Mouse (Mus musculus): ENCODE measurements at regions not wholly inside any gene's neighbourhood (a gene's known extent, or its start where the extent isn't known, plus 50 kb on each side); places are given as distances from the start of the nearest gene placed in this dataset.

DNA sequence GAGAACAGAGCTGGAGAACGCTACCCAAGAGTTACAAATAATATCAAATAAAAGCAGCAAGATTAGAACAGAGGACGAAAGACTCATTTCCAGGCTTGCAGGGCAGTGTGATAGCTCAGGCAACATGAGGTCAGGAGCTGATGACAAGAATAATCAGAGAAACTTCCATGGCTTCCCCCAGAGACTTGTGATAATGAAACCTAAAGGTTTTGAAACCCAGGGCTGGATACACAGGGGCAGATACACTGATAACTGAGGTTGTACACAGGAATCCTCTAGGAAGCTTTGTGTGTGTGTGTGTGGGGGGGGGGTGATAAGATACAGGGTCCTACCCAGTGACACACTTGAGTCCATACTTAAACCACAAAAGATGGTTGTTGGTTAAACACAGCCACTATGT, 423.4 kb upstream of the Smim15 start:
- DNase-seq, result no peak

DNA sequence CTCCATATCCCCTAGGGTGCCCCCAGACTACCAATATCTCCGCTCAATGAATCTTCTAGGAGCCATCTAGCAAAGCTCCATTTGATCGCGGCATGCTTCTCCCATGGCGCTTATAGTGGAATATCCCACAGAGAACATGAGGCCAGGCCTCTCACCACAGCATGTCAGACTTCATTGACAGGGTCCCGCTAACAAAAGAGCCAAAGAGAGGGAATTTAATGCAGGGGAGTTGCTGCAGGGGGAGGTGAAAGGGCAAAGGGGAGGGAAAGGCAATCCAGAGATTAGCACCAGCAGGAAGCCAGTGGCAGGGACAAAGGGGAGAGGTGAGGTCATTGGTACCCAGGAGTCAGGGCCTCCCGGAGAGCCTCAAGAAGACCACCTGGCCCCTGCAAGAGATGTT, 424.0 kb upstream of the Smim15 start:
- no peak for DNase-seq

GRCm38 (mm10) chr13:107619430-107619927, 424.8 kb upstream of the Smim15 start:
- no peak for DNase-seq

DNA sequence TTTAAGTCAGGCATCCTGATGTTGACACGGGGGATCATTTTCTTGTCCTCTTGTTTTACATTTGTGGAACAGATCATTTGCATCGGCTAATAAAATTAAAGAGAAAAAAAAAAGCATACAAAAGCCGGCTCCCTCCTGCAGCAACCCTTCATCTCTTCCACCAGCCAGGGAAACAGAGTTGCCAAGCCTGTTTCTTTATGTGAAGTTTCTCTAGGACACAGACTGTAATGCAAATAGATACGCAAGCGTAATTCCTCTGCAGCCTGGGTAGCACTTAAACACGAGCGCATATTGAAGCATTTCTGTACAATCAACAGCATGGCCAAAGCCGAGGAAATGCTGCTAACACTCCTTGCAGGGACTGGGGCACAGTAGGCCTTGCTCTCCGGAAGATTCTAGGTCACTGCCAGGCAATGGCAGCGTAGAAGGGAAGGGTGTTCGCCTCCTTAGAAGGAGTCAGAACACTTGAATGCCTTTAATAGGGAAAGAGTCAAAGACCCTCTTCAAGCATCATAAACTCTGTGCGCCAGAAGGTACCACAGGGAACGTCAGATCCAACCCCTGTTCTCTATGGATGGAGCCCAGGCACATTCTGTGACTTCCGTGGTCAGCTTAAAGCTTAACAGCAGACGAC, 425.3 kb upstream of the Smim15 start:
- DNase-seq, result no peak

GRCm38 (mm10) chr13:107618369-107618771, 425.9 kb upstream of the Smim15 start:
- no peak for DNase-seq

DNA sequence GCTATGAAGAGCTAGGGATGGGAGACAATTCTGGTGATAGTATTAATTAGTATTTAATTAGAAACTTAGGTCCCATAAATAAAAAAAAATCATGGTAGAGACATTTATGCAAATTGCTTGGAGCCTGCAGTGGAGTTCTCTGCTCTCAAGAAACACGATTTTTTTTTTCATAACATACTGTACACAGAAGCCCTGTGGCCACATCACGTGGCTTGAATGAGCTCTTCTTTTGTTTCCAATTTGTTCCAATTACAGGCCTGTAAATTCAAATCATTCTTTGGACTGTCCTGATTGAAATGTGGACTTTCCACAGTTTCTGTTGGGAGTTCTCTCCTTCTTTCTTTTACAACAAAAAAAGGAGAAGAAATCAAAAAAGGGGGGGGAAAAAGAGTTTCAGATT, 426.7 kb upstream of the Smim15 start:
- DNase-seq, result no peak

- peak; percentile 10 for DNase-seq
These were observed 427.5 kb upstream of the Smim15 start for GRCm38 (mm10) chr13:107616775-107617174.

DNA sequence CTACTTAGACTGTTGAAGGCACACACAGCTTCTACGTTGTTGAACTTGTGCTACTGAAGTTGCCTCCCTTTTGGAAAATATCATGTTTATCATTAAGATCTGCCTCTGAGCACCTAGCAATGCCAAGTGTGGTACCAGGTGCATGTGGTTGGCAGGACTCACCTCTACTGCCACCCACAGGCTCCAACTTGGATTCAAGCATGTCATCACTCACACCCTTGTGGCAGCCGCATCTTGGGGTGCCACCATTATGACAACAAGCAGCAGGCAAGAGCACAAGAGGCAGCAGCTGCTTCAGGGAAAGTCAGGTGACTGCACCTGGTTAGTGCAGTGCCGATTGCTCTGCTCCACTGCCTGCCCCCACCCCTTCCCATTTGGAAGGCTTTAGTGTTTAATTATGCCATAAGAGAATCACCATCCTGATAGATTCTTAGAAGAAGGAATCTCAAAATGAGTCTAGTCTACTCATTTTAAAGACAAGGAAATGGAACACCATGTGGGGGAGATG, 435.2 kb upstream of the Smim15 start:
- DNase-seq, result no peak

DNA sequence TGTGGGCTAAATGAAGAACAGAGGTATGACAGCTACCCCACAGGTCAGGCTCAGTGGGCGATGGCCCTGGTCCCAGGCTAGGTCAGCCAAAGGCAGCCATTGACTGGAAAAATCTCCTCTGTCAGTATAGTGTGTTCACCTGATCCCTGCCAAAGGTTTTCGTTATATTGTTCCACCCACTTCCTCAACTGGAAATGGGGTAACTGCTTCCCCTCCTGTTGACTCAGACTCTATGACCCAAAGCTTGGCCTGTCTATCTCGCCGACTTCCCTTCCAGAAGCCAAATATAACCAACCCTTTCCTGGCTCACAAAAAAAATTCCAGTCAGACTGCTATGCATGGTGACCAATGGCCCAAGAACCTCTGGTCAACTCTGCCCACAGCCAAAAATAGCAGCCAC, 437.0 kb upstream of the Smim15 start:
- DNase-seq, result no peak

DNA sequence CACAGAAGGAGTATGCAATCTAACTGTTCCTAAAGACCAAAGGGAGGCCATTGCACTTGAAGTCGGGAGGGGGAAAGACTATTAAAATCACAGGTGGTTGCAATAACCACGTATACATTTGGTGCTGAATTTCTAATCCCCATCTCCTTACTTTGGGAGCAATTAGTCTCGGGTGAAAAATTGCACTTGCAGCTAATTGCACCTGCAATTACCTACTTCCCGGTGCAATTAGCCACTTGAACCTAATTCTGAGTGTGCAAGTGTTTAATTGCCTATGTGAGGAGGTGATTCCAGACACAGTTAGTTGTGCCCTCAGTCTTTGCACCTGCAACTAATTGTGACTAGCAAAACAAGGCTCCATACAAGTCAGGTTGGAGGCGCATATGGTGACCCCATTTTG, 442.1 kb upstream of the Smim15 start:
- no peak for DNase-seq

GRCm38 (mm10) chr13:107601132-107601439, 443.2 kb upstream of the Smim15 start:
- no peak for DNase-seq

- peak; percentile 7 for DNase-seq
These were observed 443.7 kb upstream of the Smim15 start for GRCm38 (mm10) chr13:107600331-107601131.

- no peak for DNase-seq
These were observed 445.1 kb upstream of the Smim15 start for GRCm38 (mm10) chr13:107599094-107599644.

DNA sequence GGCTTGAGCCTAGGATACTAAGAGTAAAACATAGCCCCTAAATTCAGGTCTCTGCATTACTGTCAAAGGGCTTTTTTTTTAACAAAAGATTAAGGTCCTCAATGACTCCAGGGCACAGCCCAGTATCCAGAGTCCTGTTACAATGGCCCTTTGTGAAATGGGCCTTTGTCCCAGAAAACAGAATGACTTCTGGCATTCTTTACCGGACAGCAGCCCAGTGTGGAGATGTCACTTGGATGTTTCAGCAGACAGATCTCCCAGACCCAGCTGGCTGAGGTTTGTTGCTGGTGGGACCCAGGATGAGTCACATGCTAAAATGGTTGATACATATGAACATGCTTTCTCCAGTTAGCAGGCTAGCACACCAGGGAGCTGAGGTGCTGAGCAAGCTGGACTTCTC, 445.9 kb upstream of the Smim15 start:
- no peak for DNase-seq

GRCm38 (mm10) chr13:107597217-107597616, 447.0 kb upstream of the Smim15 start:
- no peak for DNase-seq

- DNase-seq, result no peak
These were observed 448.1 kb upstream of the Smim15 start for GRCm38 (mm10) chr13:107596183-107596582.

DNA sequence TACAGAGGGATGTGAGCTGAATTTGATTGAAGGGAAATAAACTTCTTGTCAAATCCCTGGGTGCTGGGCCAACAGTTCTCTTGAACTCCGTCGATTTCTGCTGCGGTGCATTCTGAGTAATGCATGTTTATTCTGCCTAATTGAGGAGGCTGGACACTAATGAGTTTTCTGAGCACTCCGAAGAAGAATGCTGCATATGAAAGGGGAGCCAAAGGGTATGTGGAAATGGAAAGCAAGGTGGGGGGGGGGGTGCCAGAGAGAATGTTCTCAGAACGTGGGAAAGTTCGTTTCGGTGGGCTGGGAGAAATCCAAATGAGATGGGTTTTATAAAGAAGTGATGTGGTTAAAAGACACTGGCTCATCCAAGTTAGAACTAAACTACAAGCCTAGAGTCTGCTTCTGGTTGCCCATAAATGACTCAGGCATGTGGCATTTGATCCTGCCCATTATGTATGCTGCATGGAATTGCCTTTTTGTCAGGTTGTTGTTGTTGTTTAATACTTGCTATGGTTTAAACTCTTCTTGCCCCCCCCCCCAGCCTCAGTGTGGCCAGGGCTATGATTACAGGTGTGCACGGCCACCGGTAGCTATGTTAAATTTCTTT, 455.7 kb upstream of the Smim15 start:
- no peak for DNase-seq

- DNase-seq, result no peak
These were observed 456.6 kb upstream of the Smim15 start for GRCm38 (mm10) chr13:107587678-107588077.

GRCm38 (mm10) chr13:107585936-107586335, 458.3 kb upstream of the Smim15 start:
- no peak for DNase-seq

DNA sequence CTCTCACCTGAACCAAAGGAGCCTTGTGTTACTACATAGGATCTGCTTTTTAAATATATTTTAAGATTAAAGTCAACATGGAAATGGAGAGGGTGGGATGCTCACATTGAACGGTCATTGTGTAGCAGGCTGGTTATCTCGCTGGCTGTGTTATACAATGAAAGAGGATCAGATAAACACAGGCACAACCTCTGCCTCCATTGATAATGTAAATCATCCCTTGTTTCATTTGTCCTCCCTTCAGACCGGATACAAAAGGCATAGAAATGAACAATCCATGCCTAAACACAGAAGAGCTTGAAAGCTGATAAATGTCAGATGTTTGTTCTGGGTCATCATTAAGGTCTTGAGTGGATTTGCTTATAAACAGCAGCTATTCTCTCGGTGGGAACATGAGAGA, 458.9 kb upstream of the Smim15 start:
- DNase-seq, result no peak

DNA sequence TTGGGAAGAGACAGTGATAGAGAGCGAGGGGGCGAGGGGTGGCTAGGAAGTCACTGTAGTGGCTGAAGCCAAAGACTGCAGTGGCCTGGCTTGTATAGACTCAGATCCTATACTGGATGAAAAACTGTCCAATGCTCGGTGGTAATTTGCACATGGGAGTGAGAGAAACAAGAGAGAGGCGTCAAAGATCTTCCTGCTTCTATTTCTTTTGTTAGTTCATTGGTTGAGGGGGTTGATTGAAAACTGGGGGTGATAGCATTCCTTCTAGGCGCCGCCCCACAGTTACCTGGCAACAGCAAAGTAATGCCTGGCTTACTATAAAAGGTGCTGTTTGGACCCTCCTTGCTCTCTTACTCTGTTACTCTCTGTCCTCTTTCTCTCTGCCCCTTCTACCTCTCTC, 465.3 kb upstream of the Smim15 start:
- no peak for DNase-seq

DNA sequence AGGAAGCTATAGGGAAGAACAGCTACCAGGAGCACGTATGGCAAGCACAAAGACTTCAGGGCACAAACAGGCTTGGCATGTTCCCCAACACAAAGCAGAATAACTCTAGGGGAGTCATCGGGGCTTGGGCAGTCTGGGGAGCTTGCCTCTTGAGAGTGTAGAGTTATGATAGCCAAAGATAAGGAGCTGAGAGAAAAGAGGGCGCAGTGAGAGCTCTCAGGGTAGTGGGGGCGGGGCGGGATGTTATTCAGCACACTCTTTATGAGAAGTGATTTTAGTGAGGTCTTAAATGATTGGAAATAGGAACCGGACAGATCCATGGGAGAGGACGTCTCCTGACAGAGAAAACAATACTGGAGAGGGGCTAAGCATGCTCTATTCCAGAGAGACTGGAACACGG, 466.4 kb upstream of the Smim15 start:
- DNase-seq, result no peak

GRCm38 (mm10) chr13:107577272-107577671, 467.0 kb upstream of the Smim15 start:
- DNase-seq, result no peak

DNA sequence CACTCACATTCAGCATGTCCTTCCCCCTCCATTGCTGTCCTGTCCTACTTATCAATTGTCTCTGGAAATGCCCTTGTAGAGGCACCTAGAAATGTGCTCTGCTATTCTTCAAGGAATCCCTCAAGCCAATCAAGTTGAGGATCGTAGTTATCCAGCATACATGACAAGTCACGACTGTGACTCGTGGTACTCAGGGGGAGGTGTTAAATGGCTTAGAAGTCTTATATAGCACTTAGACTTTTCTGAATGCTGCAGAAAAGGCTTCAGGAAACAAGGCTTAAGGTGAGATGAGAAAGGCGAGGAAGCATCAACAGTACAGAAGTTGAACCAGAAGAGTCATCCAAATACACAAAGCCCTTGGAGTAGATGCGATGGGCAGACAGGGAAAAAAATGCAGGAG, 467.5 kb upstream of the Smim15 start:
- DNase-seq, result no peak
